Mouse (Mus musculus): ENCODE measurements around the gene Edn1.

Edn1 gene

DNA sequence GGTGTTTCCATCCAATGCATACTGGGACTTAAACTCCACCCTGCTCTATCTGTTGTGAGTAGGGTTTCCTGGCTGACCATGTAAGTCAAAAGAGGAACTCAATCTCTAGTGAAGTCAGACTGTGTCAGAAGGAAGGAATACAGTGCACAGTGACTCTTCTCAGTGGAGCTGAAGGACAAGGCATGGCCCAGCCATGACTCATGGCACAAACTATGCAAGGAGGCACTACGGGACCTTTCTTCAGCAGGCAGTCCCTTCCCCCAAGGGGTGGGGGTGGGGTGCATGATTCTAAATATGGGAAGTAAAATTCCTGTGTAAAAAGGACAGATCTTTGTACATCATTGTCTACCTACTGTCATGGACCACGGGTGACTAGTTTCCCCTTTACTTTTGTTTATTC is 27.3 kb downstream of the Edn1 start:
- no peak for DNase-seq

DNA sequence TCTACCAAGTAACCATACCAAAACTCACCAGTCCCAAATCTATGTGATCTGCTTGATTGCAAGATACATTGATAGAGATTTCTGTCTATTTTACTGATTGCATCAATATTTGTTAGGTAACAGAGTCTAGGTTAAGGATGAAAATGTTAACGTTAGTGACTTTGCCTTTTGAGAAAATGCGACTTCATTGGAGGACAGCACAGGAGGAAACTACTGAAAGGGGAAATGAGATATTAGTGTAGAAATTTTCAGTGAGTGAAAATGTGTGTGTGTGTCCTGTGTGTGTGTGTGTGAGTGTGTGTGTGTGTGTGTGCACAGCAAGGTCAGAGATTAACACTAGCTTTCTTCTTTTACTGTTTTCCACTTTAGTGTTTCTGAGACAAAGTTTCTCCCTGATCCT is 29.8 kb downstream of the Edn1 start:
- no peak for DNase-seq

DNA sequence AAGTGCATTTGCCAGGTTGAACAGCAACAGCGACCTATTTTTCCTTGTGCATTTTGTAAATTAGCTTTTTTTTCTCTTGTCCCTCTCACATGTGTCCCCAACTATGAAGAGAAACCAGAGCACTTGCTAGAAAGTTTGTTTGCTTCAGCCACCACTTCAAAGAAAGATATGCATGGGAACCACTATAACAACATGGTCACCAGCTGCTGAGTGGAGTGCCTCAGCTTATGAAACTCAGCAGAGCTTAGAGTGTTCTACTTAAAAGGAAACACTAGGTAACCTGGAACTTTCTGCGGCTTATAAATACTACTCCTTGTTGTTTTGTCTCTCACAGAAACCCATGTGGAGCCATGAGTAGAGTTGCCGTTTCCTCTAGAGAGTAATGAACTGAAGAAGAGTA is 33.7 kb downstream of the Edn1 start:
- DNase-seq, result no peak

DNA sequence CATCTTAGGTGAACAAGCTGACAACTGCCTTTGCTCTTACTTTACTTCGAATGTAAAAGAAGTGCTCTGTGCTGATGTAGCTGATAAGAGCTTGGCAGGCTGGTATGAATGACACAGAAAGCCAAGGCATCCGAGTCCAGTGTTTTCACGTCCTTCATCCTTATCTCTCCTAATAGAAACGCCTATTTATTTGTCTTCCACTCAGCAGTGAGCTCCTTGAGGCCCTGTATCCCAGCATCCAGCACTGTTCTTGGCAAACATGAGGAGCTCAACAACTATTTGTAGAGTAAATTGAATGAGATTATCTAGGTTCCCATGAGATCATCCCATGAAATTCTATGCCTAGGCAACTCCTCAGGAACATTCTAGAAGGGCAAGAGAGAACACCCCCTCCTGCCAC is 35.1 kb downstream of the Edn1 start:
- DNase-seq, result no peak

DNA sequence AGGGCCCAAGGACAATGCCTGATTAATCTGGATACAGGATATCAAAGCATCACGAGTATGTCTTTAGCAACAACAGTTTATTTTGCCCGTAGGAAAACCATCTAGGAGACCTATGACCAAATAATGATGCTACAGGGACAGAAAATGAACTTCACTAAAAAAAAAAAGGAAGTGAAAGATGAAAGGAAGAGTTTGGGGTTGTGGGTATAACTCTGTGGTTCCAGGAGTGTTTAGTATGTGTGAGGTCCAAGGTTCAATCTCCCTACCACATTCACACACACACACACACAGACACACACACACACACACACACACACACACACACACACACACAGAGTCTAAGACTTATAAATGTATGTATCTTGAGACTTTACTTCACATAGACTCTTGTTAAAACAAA is 35.8 kb downstream of the Edn1 start:
- DNase-seq, result no peak

DNA sequence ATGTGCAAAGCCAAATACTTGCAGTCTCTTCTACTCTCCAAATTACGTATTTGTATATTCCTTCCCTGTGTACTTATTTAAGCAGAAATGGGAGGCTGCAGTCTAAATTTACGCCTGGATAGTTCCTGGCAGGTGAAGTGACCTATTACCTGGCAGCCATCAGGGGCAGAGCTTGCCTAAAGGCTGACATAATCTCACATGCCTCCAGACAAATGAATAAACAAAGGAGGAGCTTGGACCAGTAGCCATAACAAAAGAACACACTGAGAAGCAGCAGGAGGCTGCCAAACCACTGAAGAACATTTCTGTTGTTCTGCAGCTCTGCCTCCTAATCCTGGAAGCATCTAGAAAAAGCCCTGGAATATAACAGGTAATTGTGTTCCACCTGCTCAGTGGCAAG is 38.2 kb downstream of the Edn1 start:
- no peak for DNase-seq

DNA sequence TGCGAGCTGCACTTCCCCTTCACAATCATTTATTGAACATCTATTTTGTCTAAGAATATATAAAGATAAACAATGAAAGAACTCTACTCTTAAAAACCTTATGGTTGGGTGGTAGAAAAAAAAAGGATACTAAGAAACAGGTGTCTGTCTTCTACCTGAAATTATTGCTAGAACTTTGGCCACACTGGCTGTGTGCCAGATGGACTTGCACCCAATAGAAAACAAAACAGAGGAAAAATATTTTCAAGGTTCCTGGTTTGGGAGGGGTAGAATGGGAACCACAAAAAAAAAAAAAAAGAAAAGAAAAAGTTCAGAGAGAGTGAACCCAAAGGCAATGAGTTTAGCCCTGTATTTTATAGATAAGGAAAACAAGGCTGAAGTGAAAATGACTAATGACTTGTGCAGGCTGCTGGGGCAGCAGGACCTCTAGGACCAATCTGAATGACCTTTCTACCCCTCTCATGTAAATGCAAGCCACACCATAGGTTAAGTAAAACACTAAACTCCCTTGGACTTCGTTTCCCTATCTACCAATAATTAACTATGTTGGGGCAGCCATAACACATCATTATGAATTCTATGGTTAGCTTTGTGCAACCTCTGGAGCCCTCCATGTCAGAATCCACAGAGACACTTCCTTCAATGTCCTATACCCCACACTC is 40.7 kb downstream of the Edn1 start:
- peak; percentile 67 for DNase-seq

DNA sequence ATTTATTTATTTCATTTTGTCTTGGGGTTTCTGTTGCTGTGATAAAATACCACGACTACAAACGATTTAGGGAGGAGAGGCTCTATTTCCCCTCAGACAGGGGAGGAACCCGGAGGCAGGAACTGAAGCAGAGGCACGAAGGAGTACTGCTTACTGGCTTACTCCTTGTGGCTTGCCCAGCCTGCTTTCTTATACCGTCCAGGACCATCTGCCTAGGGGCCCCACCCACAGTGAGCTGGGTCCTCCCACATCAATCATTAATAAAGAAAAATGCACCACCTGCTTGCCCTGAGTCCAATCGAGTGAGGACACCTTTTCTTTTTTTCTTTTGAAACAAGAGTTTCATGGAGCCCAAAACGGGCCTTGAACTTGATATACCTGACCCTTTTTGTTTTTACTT is 44.2 kb downstream of the Edn1 start:
- no peak for DNase-seq

DNA sequence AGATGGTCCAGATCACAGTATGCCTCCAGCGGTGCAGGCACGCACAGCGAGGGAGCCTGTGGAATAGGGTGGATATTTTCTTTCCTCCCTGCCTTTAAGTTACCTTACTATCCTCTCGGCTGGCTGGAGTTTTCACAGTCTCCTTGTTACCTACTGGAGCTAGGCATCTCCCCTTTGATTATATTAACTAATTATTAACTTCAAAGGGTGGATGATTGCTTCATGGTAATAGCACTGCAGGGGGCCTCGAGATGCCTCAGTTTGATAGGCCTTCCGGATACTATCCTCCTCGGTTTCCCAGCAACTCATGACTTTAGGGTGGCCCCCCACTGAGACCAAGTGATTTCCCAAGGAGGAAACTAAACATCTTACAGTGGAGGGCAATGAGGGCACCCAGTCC is 45.1 kb downstream of the Edn1 start:
- peak; percentile 41 for DNase-seq

DNA sequence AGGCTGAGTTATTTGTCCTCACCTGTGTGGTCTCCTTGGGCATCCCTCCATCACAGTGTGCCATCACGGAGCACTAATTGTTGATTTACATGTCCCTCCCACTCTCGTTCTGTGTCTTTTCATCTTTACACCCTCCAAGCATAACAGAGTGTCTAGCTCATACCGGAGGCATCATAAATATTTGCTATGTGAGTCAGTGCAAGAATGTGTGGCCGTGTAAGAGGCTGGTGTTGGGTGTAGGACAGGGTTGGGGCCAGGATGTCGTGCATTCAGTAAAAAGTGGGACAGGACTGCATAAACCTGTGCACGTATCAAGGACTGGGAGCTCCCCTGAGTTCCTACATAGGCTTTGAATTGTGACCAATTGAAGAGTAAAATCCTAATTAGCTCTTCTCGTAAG is 50.4 kb downstream of the Edn1 start:
- no peak for DNase-seq

Data from kidney, postnatal 10 days (tissue).